Mouse (Mus musculus) liver, postnatal 0 days (tissue): ENCODE data around the gene Filip1l.

ENCODE experiments used
- CTCF ChIP-seq: sonication (generic); IDR thresholded peaks from 2 replicates; pipeline ENCODE4 v1.5.1; 2016; ENCODE audit warnings: antibody characterized with exemption, low read depth
- EP300 ChIP-seq: IDR thresholded peaks from 2 replicates; pipeline ENCODE4 v1.6.1; 2016; ENCODE audit warnings: antibody characterized with exemption, low read depth, mild to moderate bottlenecking

- TF ChIP-seq CTCF = no peak
- no peak for TF ChIP-seq EP300
Measured at GRCm38 (mm10) chr16:57580041-57580440, 227.1 kb downstream of the Filip1l start.
